ENCODE assay signal across 16 mouse cellular contexts in the genomic region with DNA sequence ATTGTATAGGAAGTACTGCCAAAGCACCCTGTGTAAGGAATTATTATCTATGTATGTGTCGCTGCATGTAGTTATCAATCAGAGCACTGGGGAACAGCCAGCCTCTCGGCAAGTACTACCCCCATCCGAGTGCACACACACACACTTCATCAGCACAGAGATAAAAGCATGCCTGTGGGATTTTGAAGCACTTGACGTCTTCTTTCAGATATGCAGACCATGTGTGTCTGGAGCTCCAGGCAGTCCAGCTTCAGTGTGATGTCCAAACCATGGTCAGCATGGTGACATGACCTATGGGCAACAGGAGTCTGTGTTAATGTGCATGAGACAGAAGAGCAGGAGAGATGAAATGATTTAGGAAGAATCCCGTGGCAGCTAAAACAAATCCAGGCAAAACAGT.
"Had no signal": no experiment of that assay in that cellular context is flagged by ENCODE, and none has a peak within 500 bp of the region (broad histone marks: within the 10 kb centered on the region; RNA-seq: fewer than 3 reads in every experiment).

No protein-coding gene starts in this region.

- H3K4me1 ChIP-seq: limb, embryonic 12.5 days; liver, embryonic 13.5 days; midbrain, embryonic 10.5 days; midbrain, embryonic 15.5 days; neural tube, embryonic 13.5 days had no signal

- H3K9ac ChIP-seq: limb, embryonic 12.5 days; liver, embryonic 13.5 days; liver, postnatal 0 days; midbrain, embryonic 15.5 days; neural tube, embryonic 13.5 days had no signal

- H3K4me3 ChIP-seq: layer of hippocampus, adult 2 months; limb, embryonic 12.5 days; liver, embryonic 13.5 days; midbrain, embryonic 10.5 days; midbrain, embryonic 15.5 days; neural tube, embryonic 13.5 days had no signal

- H3K36me3 ChIP-seq: limb, embryonic 12.5 days; liver, embryonic 13.5 days; midbrain, embryonic 10.5 days; midbrain, embryonic 15.5 days; neural tube, embryonic 13.5 days had no signal

- DNase-seq: kidney, adult 11 months; kidney, adult 9 months; kidney, postnatal 10 days; kidney, postnatal 4 days; liver; liver, embryonic 13.5 days; liver, postnatal 0 days; lung, postnatal 36 days; right cerebral cortex, adult 18-20 months; right cerebral cortex, postnatal 25 days; thymus, postnatal 36 days had no signal

- H3K4me2 ChIP-seq: limb, embryonic 12.5 days; liver, embryonic 13.5 days; midbrain, embryonic 15.5 days; neural tube, embryonic 13.5 days had no signal

- ATAC-seq: liver, postnatal 0 days; midbrain, embryonic 15.5 days had no signal

- H3K27me3 ChIP-seq: limb, embryonic 12.5 days; liver, embryonic 13.5 days; midbrain, embryonic 15.5 days; neural tube, embryonic 13.5 days had no signal

- H3K27ac ChIP-seq: layer of hippocampus, adult 2 months; limb, embryonic 12.5 days; liver, embryonic 13.5 days; midbrain, embryonic 10.5 days; midbrain, embryonic 15.5 days; neural tube, embryonic 13.5 days had no signal

- H3K9me3 ChIP-seq: limb, embryonic 12.5 days; liver, embryonic 13.5 days; midbrain, embryonic 10.5 days; midbrain, embryonic 15.5 days; neural tube, embryonic 13.5 days had no signal
